Mouse (Mus musculus): Measurements from ENCODE around the gene Cdr2l. TPM values are rescaled to one million over a fixed set of nuclear protein-coding genes. Genes with fewer than 3 reads are reported as not detected.

Gene Cdr2l
- polyA plus RNA-seq, 1 experiment, result 14.3 TPM

GRCm38 (mm10) chr11:115429307-115429706 is 47.6 kb downstream of the Cdr2l start:
- WGBS, result 96% methylated on average over 7 of the region's 7 CpGs
- TF ChIP-seq POLR2A (IDR thresholded peaks at IDR 0.05; ENCODE audit: control insufficient read depth, extremely low read depth, insufficient read depth, low read length, poor library complexity), result no peak
- no peak for TF ChIP-seq CTCF (IDR thresholded peaks at IDR 0.05; ENCODE audit: borderline replicate concordance, control insufficient read depth, extremely low read depth, insufficient read depth, low read length, poor library complexity)
- Histone ChIP-seq H3K4me1 (replicated peaks; ENCODE audit: control insufficient read depth, insufficient read depth, low read length) (peaks cover 41% of the 10 kb centered on the region), H3K27ac (ENCODE audit: control insufficient read depth, insufficient read depth, low read length) (no peak overlapping the region), H3K4me3 (ENCODE audit: control insufficient read depth, insufficient read depth, low read length) (no peak overlapping the region), H3K36me3 (ENCODE audit: control insufficient read depth, insufficient read depth, low read length) (peaks cover 31% of the 10 kb centered on the region), H3K27me3 (ENCODE audit: control insufficient read depth, insufficient read depth, low read length) (no peaks in the 10 kb centered on the region)
- no peak for DNase-seq

- no peaks in the 10 kb centered on the region for H3K27me3 ChIP-seq (ENCODE audit: control insufficient read depth, insufficient read depth, low read length)
- H3K27ac ChIP-seq (ENCODE audit: control insufficient read depth, insufficient read depth, low read length), result no peak overlapping the region
- peaks cover 31% of the 10 kb centered on the region for H3K36me3 ChIP-seq (ENCODE audit: control insufficient read depth, insufficient read depth, low read length)
- no peak overlapping the region for H3K4me3 ChIP-seq (ENCODE audit: control insufficient read depth, insufficient read depth, low read length)
- 98% methylated on average over 6 of the region's 6 CpGs for WGBS
- no peak for DNase-seq
- TF ChIP-seq CTCF (IDR thresholded peaks at IDR 0.05; ENCODE audit: borderline replicate concordance, control insufficient read depth, extremely low read depth, insufficient read depth, low read length, poor library complexity) (no peak), POLR2A (IDR thresholded peaks at IDR 0.05; ENCODE audit: control insufficient read depth, extremely low read depth, insufficient read depth, low read length, poor library complexity) (no peak)
- peaks cover 36% of the 10 kb centered on the region for H3K4me1 ChIP-seq (replicated peaks; ENCODE audit: control insufficient read depth, insufficient read depth, low read length)
Observed at GRCm38 (mm10) chr11:115430561-115430960, 48.8 kb downstream of the Cdr2l start.

GRCm38 (mm10) chr11:115432814-115433213 is 51.1 kb downstream of the Cdr2l start:
- no peak overlapping the region for H3K4me3 ChIP-seq (ENCODE audit: control insufficient read depth, insufficient read depth, low read length)
- no peaks in the 10 kb centered on the region for H3K27me3 ChIP-seq (ENCODE audit: control insufficient read depth, insufficient read depth, low read length)
- TF ChIP-seq POLR2A (IDR thresholded peaks at IDR 0.05; ENCODE audit: control insufficient read depth, extremely low read depth, insufficient read depth, low read length, poor library complexity), result no peak
- TF ChIP-seq CTCF (IDR thresholded peaks at IDR 0.05; ENCODE audit: borderline replicate concordance, control insufficient read depth, extremely low read depth, insufficient read depth, low read length, poor library complexity), result no peak
- peaks cover 31% of the 10 kb centered on the region for H3K36me3 ChIP-seq (ENCODE audit: control insufficient read depth, insufficient read depth, low read length)
- no peak for DNase-seq
- peaks cover 30% of the 10 kb centered on the region for H3K4me1 ChIP-seq (replicated peaks; ENCODE audit: control insufficient read depth, insufficient read depth, low read length)
- no peak overlapping the region for H3K27ac ChIP-seq (ENCODE audit: control insufficient read depth, insufficient read depth, low read length)
- 95% methylated on average over 4 of the region's 4 CpGs for WGBS

DNA sequence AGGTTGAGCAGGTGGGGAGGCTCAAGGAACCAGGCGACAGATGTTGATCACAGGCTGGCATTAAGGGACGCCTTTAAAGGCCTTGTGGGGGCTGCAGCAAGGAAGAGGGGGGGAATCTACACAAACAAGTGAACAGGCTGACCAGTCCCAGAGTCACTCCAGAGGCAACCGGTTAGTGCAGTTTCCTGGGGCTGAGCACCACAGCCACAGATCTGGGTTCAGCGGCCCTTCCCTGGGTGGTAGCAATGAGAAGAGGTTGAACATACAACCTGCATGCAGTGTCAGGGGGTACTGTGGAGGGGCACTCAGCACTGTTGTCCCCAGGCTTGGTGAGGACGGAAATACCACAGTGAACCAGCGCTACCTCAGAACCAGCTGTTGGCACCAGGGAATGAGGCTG is 51.6 kb downstream of the Cdr2l start:
- H3K4me1 ChIP-seq (replicated peaks; ENCODE audit: control insufficient read depth, insufficient read depth, low read length), result peaks cover 27% of the 10 kb centered on the region
- peaks cover 31% of the 10 kb centered on the region for H3K36me3 ChIP-seq (ENCODE audit: control insufficient read depth, insufficient read depth, low read length)
- WGBS, result 94% methylated on average over 6 of the region's 6 CpGs
- H3K27ac ChIP-seq (ENCODE audit: control insufficient read depth, insufficient read depth, low read length), result no peak overlapping the region
- H3K27me3 ChIP-seq (ENCODE audit: control insufficient read depth, insufficient read depth, low read length), result no peaks in the 10 kb centered on the region
- no peak for TF ChIP-seq CTCF (IDR thresholded peaks at IDR 0.05; ENCODE audit: borderline replicate concordance, control insufficient read depth, extremely low read depth, insufficient read depth, low read length, poor library complexity)
- no peak for TF ChIP-seq POLR2A (IDR thresholded peaks at IDR 0.05; ENCODE audit: control insufficient read depth, extremely low read depth, insufficient read depth, low read length, poor library complexity)
- no peak overlapping the region for H3K4me3 ChIP-seq (ENCODE audit: control insufficient read depth, insufficient read depth, low read length)
- DNase-seq, result no peak

- H3K27ac ChIP-seq (ENCODE audit: control insufficient read depth, insufficient read depth, low read length), result no peak overlapping the region
- WGBS, result 34% methylated on average over 31 of the region's 31 CpGs
- DNase-seq, result no peak
Observed at GRCm38 (mm10) chr11:115435596-115436337, 54.1 kb downstream of the Cdr2l start.

GRCm38 (mm10) chr11:115437571-115438122 is 55.9 kb downstream of the Cdr2l start:
- 60% methylated on average over 5 of the region's 5 CpGs for WGBS
- Histone ChIP-seq H3K27ac (ENCODE audit: control insufficient read depth, insufficient read depth, low read length) (no peak overlapping the region), H3K27me3 (ENCODE audit: control insufficient read depth, insufficient read depth, low read length) (no peaks in the 10 kb centered on the region; the same call in 1 of the 2 replicates), H3K4me3 (ENCODE audit: control insufficient read depth, insufficient read depth, low read length) (no peak overlapping the region), H3K4me1 (replicated peaks; ENCODE audit: control insufficient read depth, insufficient read depth, low read length) (peaks cover 34% of the 10 kb centered on the region), H3K36me3 (ENCODE audit: control insufficient read depth, insufficient read depth, low read length) (no peaks in the 10 kb centered on the region)
- no peak for TF ChIP-seq POLR2A (IDR thresholded peaks at IDR 0.05; ENCODE audit: control insufficient read depth, extremely low read depth, insufficient read depth, low read length, poor library complexity)
- no peak for TF ChIP-seq CTCF (IDR thresholded peaks at IDR 0.05; ENCODE audit: borderline replicate concordance, control insufficient read depth, extremely low read depth, insufficient read depth, low read length, poor library complexity)
- DNase-seq, result no peak

More at GRCm38 (mm10) chr11:115435596-115436337, 54.1 kb downstream of the Cdr2l start:
- no peak overlapping the region for H3K4me3 ChIP-seq (ENCODE audit: control insufficient read depth, insufficient read depth, low read length)
- H3K4me1 ChIP-seq (replicated peaks; ENCODE audit: control insufficient read depth, insufficient read depth, low read length), result peaks cover 22% of the 10 kb centered on the region
- TF ChIP-seq POLR2A (IDR thresholded peaks at IDR 0.05; ENCODE audit: control insufficient read depth, extremely low read depth, insufficient read depth, low read length, poor library complexity) (no peak), CTCF (IDR thresholded peaks at IDR 0.05; ENCODE audit: borderline replicate concordance, control insufficient read depth, extremely low read depth, insufficient read depth, low read length, poor library complexity) (no peak)
- no peaks in the 10 kb centered on the region; the same call in 1 of the 2 replicates for H3K27me3 ChIP-seq (ENCODE audit: control insufficient read depth, insufficient read depth, low read length)
- peaks cover 15% of the 10 kb centered on the region for H3K36me3 ChIP-seq (ENCODE audit: control insufficient read depth, insufficient read depth, low read length)

All from thymus, adult 2 months (tissue).